Comparison of ENCODE assay signal across 8 mouse cellular contexts in the genomic region with DNA sequence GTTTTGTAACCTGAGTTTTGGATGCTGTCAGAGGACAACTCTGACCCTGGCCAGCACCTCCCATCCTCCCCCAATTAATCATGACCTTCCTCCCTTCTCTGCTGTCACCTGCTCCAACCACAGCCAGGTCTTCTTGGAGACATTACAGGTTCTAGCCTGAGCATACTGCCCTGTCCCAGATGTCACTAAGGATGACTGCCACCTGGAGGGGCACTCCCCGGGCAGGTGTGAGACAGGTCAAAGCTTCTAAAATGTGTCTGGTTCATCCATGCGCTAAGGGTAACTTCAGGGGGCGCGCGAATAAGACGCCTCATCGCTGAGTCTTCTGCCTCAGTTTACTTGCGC. TPM values are rescaled to one million over a fixed set of nuclear protein-coding genes. Genes with fewer than 3 reads are reported as not detected.
DNase-seq lines count a peak whose midpoint lies in the region; ATAC-seq and TF ChIP-seq lines count a peak whose summit lies in the region.

No protein-coding gene starts in this region.

- peak; percentile 9 for ATAC-seq in embryonic facial prominence, embryonic 15.5 days (ENCODE audit: insufficient number of reproducible peaks, low FRiP score, low TSS enrichment, low read depth)
- peak; percentile 44 for ATAC-seq in neural tube, embryonic 13.5 days (ENCODE audit: low read depth)

- peak overlapping the region; percentile 70 for H3K4me3 ChIP-seq in lung, adult 2 months (replicated peaks; ENCODE audit: extremely low read depth, low read depth, low read length)
- H3K4me3 ChIP-seq in embryonic facial prominence, embryonic 15.5 days (replicated peaks), result peak overlapping the region; percentile 90
- peak overlapping the region; percentile 88 for H3K4me3 ChIP-seq in limb, embryonic 10.5 days
- peak overlapping the region; percentile 69 for H3K4me3 ChIP-seq in neural tube, embryonic 13.5 days

- H3K9ac ChIP-seq in embryonic facial prominence, embryonic 15.5 days, result peak overlapping the region; percentile 59
- H3K9ac ChIP-seq in neural tube, embryonic 13.5 days, result peak overlapping the region; percentile 78

- H3K27me3 ChIP-seq in embryonic facial prominence, embryonic 15.5 days, result no peaks in the 10 kb centered on the region
- no peaks in the 10 kb centered on the region for H3K27me3 ChIP-seq in limb, embryonic 10.5 days (ENCODE audit: low read depth, poor library complexity, severe bottlenecking)
- no peaks in the 10 kb centered on the region for H3K27me3 ChIP-seq in neural tube, embryonic 13.5 days

- H3K9me3 ChIP-seq in embryonic facial prominence, embryonic 15.5 days (replicated peaks), result no peaks in the 10 kb centered on the region
- H3K9me3 ChIP-seq in limb, embryonic 10.5 days (replicated peaks), result no peaks in the 10 kb centered on the region
- H3K9me3 ChIP-seq in neural tube, embryonic 13.5 days, result no peaks in the 10 kb centered on the region

- TF ChIP-seq POLR2A in lung, adult 2 months (IDR thresholded peaks at IDR 0.05; ENCODE audit: borderline replicate concordance, extremely low read depth, low read depth, low read length), result no peak

- peak overlapping the region; percentile 85 for H3K27ac ChIP-seq in embryonic facial prominence, embryonic 15.5 days (replicated peaks)
- H3K27ac ChIP-seq in limb, embryonic 10.5 days, result peak overlapping the region; percentile 96
- H3K27ac ChIP-seq in neural tube, embryonic 13.5 days (replicated peaks), result peak overlapping the region; percentile 80

- peak overlapping the region; percentile 66 for H3K4me2 ChIP-seq in embryonic facial prominence, embryonic 15.5 days (replicated peaks)
- peak overlapping the region; percentile 91 for H3K4me2 ChIP-seq in neural tube, embryonic 13.5 days

- no peak for DNase-seq in lung, adult 2 months
- DNase-seq in lung, adult 18-20 months, result no peak
- DNase-seq in limb, embryonic 10.5 days (ENCODE audit: low spot score), result no peak
- DNase-seq in retina, postnatal 1 day, result no peak
- DNase-seq in ovary, adult 18-20 months (ENCODE audit: low spot score), result no peak
- DNase-seq in ovary, postnatal 14 days (ENCODE audit: low spot score), result no peak

- under 1% methylated on average over 8 of the region's 8 CpGs for WGBS in lung, adult 2 months
- 0% methylated on average over 8 of the region's 8 CpGs for WGBS in embryonic facial prominence, embryonic 15.5 days
- WGBS in limb, embryonic 10.5 days, result under 1% methylated on average over 8 of the region's 8 CpGs
- under 1% methylated on average over 8 of the region's 8 CpGs for WGBS in neural tube, embryonic 13.5 days

- peaks cover 17% of the 10 kb centered on the region for H3K4me1 ChIP-seq in lung, adult 2 months (ENCODE audit: control insufficient read depth, insufficient read depth, low read length)
- peaks cover 26% of the 10 kb centered on the region for H3K4me1 ChIP-seq in embryonic facial prominence, embryonic 15.5 days
- H3K4me1 ChIP-seq in limb, embryonic 10.5 days, result peaks cover 26% of the 10 kb centered on the region
- peaks cover 40% of the 10 kb centered on the region for H3K4me1 ChIP-seq in neural tube, embryonic 13.5 days (replicated peaks)

- H3K36me3 ChIP-seq in embryonic facial prominence, embryonic 15.5 days, result peaks cover 38% of the 10 kb centered on the region
- H3K36me3 ChIP-seq in limb, embryonic 10.5 days, result peaks cover 59% of the 10 kb centered on the region
- H3K36me3 ChIP-seq in neural tube, embryonic 13.5 days, result peaks cover 40% of the 10 kb centered on the region

- TF ChIP-seq CTCF in lung, adult 2 months (IDR thresholded peaks at IDR 0.05; ENCODE audit: insufficient read depth, low read length), result no peak

RNA-seq across cellular contexts. Expression of a gene that starts 0.4 kb away (rescaled TPM):
- polyA plus RNA-seq in lung, adult 2 months (2012; rRNA removed), result 105 and 162 TPM in 2 replicates
- polyA plus RNA-seq in embryonic facial prominence, embryonic 15.5 days (2015; fragmentation: Nextera tagmentation; extraction: Ambion mirVana), result 148 and 154 TPM in 2 replicates
- 196 and 215 TPM in 2 replicates for polyA plus RNA-seq in limb, embryonic 10.5 days (2016; fragmentation: Nextera tagmentation; extraction: Ambion mirVana)
- polyA plus RNA-seq in neural tube, embryonic 13.5 days (2015; fragmentation: Nextera tagmentation; extraction: Ambion mirVana), result 116 and 119 TPM in 2 replicates

RNA-seq across cellular contexts. Expression of a gene that starts 51.3 kb away (rescaled TPM):
- 48.5 and 57.9 TPM in 2 replicates for polyA plus RNA-seq in lung, adult 2 months (2012; rRNA removed)
- 59.2 and 61.5 TPM in 2 replicates for polyA plus RNA-seq in embryonic facial prominence, embryonic 15.5 days (2015; fragmentation: Nextera tagmentation; extraction: Ambion mirVana)
- polyA plus RNA-seq in limb, embryonic 10.5 days (2016; fragmentation: Nextera tagmentation; extraction: Ambion mirVana), result 47.9 and 52.7 TPM in 2 replicates
- polyA plus RNA-seq in neural tube, embryonic 13.5 days (2015; fragmentation: Nextera tagmentation; extraction: Ambion mirVana), result 40.4 and 42.1 TPM in 2 replicates
